ENCODE assay signal across 8 mouse cellular contexts in the genomic region with DNA sequence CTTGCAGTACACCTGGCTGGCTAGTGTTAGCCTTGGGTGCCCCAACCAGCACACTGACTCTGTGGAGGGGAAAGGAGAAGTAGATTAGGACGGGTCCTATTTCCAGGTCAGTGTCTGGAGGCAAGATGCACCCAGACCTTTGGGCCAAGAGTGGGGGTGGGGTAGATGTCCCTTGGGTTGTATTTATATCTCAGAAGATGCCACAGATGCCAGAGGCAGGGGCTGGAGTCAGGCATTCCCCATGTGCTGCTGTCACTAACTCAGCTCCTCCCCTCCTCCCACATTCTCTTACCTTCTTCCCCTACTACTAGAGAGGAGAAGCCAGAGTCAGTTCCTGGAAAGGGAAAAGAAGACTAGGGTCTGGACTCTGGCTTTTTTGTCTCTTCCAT. TPM values are rescaled to one million over a fixed set of nuclear protein-coding genes. Genes with fewer than 3 reads are reported as not detected.
A peak's percentile ranks its signal among the peaks of the same experiment; 100 is the strongest.
DNase-seq lines count a peak whose midpoint lies in the region; ATAC-seq and TF ChIP-seq lines count a peak whose summit lies in the region.

No protein-coding gene starts in this region.

- H3K4me1 ChIP-seq in liver, embryonic 11.5 days (replicated peaks; ENCODE audit: control insufficient read depth, insufficient read depth, low read length), result peaks cover 40% of the 10 kb centered on the region
- H3K4me1 ChIP-seq in heart, embryonic 12.5 days (replicated peaks), result peaks cover 85% of the 10 kb centered on the region
- peaks cover 44% of the 10 kb centered on the region for H3K4me1 ChIP-seq in liver, postnatal 0 days (ENCODE audit: insufficient read depth)
- peaks cover 8% of the 10 kb centered on the region; the same call in 1 of the 2 replicates for H3K4me1 ChIP-seq in neural tube, embryonic 15.5 days

- ATAC-seq in liver, embryonic 11.5 days (replicated peaks; ENCODE audit: low FRiP score), result no peak; the same call in 1 of the 2 replicates
- ATAC-seq in heart, embryonic 12.5 days (ENCODE audit: insufficient number of reproducible peaks, low FRiP score), result 0 out of 2 replicates have a peak, but pooled peaks have one; percentile 20
- no peak for ATAC-seq in liver, postnatal 0 days
- no peak for ATAC-seq in neural tube, embryonic 15.5 days (ENCODE audit: low FRiP score)

- DNase-seq in adrenal gland, adult 2 months, result peak; percentile 38
- no peak for DNase-seq in adrenal gland, postnatal 14 days
- DNase-seq in liver, embryonic 11.5 days (ENCODE audit: low spot score), result no peak
- DNase-seq in liver, result no peak
- no peak for DNase-seq in liver, postnatal 0 days
- DNase-seq in urinary bladder, adult 2 months (ENCODE audit: low spot score), result no peak

- H3K27me3 ChIP-seq in liver, embryonic 11.5 days (replicated peaks; ENCODE audit: control insufficient read depth, insufficient read depth, low read length), result no peaks in the 10 kb centered on the region
- no peaks in the 10 kb centered on the region for H3K27me3 ChIP-seq in heart, embryonic 12.5 days (replicated peaks)
- H3K27me3 ChIP-seq in liver, postnatal 0 days (ENCODE audit: insufficient read depth, low read length), result no peaks in the 10 kb centered on the region
- H3K27me3 ChIP-seq in neural tube, embryonic 15.5 days (replicated peaks), result no peaks in the 10 kb centered on the region

- 23% methylated on average over 1 of the region's 1 CpGs for WGBS in liver, embryonic 11.5 days
- WGBS in heart, embryonic 12.5 days, result 18% methylated on average over 1 of the region's 1 CpGs
- WGBS in liver, postnatal 0 days (ENCODE audit: insufficient replicate concordance), result 47% methylated on average over 1 of the region's 1 CpGs
- 79% methylated on average over 1 of the region's 1 CpGs for WGBS in neural tube, embryonic 15.5 days

- no peak overlapping the region for H3K4me3 ChIP-seq in liver, embryonic 11.5 days (ENCODE audit: low read depth, low read length)
- no peak overlapping the region for H3K4me3 ChIP-seq in heart, embryonic 12.5 days
- no peak overlapping the region for H3K4me3 ChIP-seq in liver, postnatal 0 days (ENCODE audit: low read depth, low read length)
- no peak overlapping the region for H3K4me3 ChIP-seq in neural tube, embryonic 15.5 days (replicated peaks)

- H3K9ac ChIP-seq in liver, embryonic 11.5 days (ENCODE audit: low read depth, low read length), result no peak overlapping the region
- peak overlapping the region; percentile 59; the same call in 1 of the 2 replicates for H3K9ac ChIP-seq in heart, embryonic 12.5 days
- H3K9ac ChIP-seq in liver, postnatal 0 days (replicated peaks), result no peak overlapping the region
- no peak overlapping the region for H3K9ac ChIP-seq in neural tube, embryonic 15.5 days (replicated peaks)

- TF ChIP-seq EP300 in liver, postnatal 0 days (IDR thresholded peaks at IDR 0.05; ENCODE audit: low read depth), result no peak

- no peak for TF ChIP-seq CTCF in liver, postnatal 0 days (IDR thresholded peaks at IDR 0.05; ENCODE audit: low read depth)

- no peaks in the 10 kb centered on the region for H3K9me3 ChIP-seq in liver, embryonic 11.5 days (ENCODE audit: control insufficient read depth, low read length)
- no peaks in the 10 kb centered on the region for H3K9me3 ChIP-seq in heart, embryonic 12.5 days (replicated peaks)
- no peaks in the 10 kb centered on the region for H3K9me3 ChIP-seq in liver, postnatal 0 days (ENCODE audit: low read length)
- H3K9me3 ChIP-seq in neural tube, embryonic 15.5 days (replicated peaks), result no peaks in the 10 kb centered on the region

- H3K36me3 ChIP-seq in liver, embryonic 11.5 days (ENCODE audit: control insufficient read depth, insufficient read depth, low read length), result peaks cover 17% of the 10 kb centered on the region
- peaks cover 54% of the 10 kb centered on the region for H3K36me3 ChIP-seq in heart, embryonic 12.5 days
- H3K36me3 ChIP-seq in liver, postnatal 0 days (replicated peaks; ENCODE audit: insufficient read depth, low read length), result peaks cover 27% of the 10 kb centered on the region
- H3K36me3 ChIP-seq in neural tube, embryonic 15.5 days, result no peaks in the 10 kb centered on the region

- H3K27ac ChIP-seq in liver, embryonic 11.5 days (ENCODE audit: low read depth, low read length), result peak overlapping the region; percentile 41; the same call in 1 of the 2 replicates
- H3K27ac ChIP-seq in heart, embryonic 12.5 days (ENCODE audit: poor library complexity, severe bottlenecking), result peak overlapping the region; percentile 99
- H3K27ac ChIP-seq in liver, postnatal 0 days (ENCODE audit: low read depth), result 0 out of 2 replicates have a peak overlapping the region, but pooled peaks have one; percentile 32
- no peak overlapping the region for H3K27ac ChIP-seq in neural tube, embryonic 15.5 days (replicated peaks)

- no peak overlapping the region for H3K4me2 ChIP-seq in liver, embryonic 11.5 days
- H3K4me2 ChIP-seq in heart, embryonic 12.5 days, result peak overlapping the region; percentile 51
- no peak overlapping the region for H3K4me2 ChIP-seq in liver, postnatal 0 days (ENCODE audit: low read depth, low read length)
- no peak overlapping the region for H3K4me2 ChIP-seq in neural tube, embryonic 15.5 days

RNA-seq across cellular contexts. Expression of a gene that starts 7.4 kb away (rescaled TPM):
- total RNA-seq in adrenal gland, adult 2 months (2021), result 10 to 100 TPM; 28.4 to 36.0 TPM
- polyA plus RNA-seq in adrenal gland, adult 2 months (2012; rRNA removed), result 28.5 and 33.7 TPM in 2 replicates
- total RNA-seq in adrenal gland, postnatal 14 days (2021), result 34.9 and 37.7 TPM in 2 replicates
- polyA plus RNA-seq in liver, embryonic 11.5 days (2014; fragmentation: Nextera tagmentation; extraction: Ambion mirVana), result 35.4 and 35.7 TPM in 2 replicates
- 111 and 115 TPM in 2 replicates for polyA plus RNA-seq in heart, embryonic 12.5 days (2016; fragmentation: Nextera tagmentation; extraction: Ambion mirVana)
- polyA plus RNA-seq in liver, postnatal 0 days (2015; fragmentation: Nextera tagmentation; extraction: Ambion mirVana), result 15.6 and 16.0 TPM in 2 replicates
- polyA plus RNA-seq in neural tube, embryonic 15.5 days (2015; fragmentation: Nextera tagmentation; extraction: Ambion mirVana), result 7.2 and 12.7 TPM in 2 replicates
- polyA plus RNA-seq in urinary bladder, adult 2 months (2012; rRNA removed), result 138 and 146 TPM in 2 replicates

RNA-seq across cellular contexts. Expression of a gene that starts 19.2 kb away (rescaled TPM):
- 10 to 100 TPM; 10.1 to 18.3 TPM for total RNA-seq in adrenal gland, adult 2 months (2021)
- polyA plus RNA-seq in adrenal gland, adult 2 months (2012; rRNA removed), result 16.7 and 17.1 TPM in 2 replicates
- total RNA-seq in adrenal gland, postnatal 14 days (2021), result 18.7 and 19.9 TPM in 2 replicates
- polyA plus RNA-seq in liver, embryonic 11.5 days (2014; fragmentation: Nextera tagmentation; extraction: Ambion mirVana), result 23.2 and 24.8 TPM in 2 replicates
- 9.2 and 10.3 TPM in 2 replicates for polyA plus RNA-seq in heart, embryonic 12.5 days (2016; fragmentation: Nextera tagmentation; extraction: Ambion mirVana)
- polyA plus RNA-seq in liver, postnatal 0 days (2015; fragmentation: Nextera tagmentation; extraction: Ambion mirVana), result 10.1 TPM in 2 replicates
- polyA plus RNA-seq in neural tube, embryonic 15.5 days (2015; fragmentation: Nextera tagmentation; extraction: Ambion mirVana), result 18.6 and 19.9 TPM in 2 replicates
- 9.9 and 15.6 TPM in 2 replicates for polyA plus RNA-seq in urinary bladder, adult 2 months (2012; rRNA removed)

RNA-seq across cellular contexts. Expression of a gene that starts 48.7 kb away (rescaled TPM):
- not detected for total RNA-seq in adrenal gland, adult 2 months (2021)
- 0.09 and 0.15 TPM in 2 replicates for polyA plus RNA-seq in adrenal gland, adult 2 months (2012; rRNA removed)
- total RNA-seq in adrenal gland, postnatal 14 days (2021), result not detected in 2 replicates
- polyA plus RNA-seq in liver, embryonic 11.5 days (2014; fragmentation: Nextera tagmentation; extraction: Ambion mirVana), result 0.49 and 0.78 TPM in 2 replicates
- polyA plus RNA-seq in heart, embryonic 12.5 days (2016; fragmentation: Nextera tagmentation; extraction: Ambion mirVana), result 0.17 and 0.29 TPM in 2 replicates
- 1.1 and 1.8 TPM in 2 replicates for polyA plus RNA-seq in liver, postnatal 0 days (2015; fragmentation: Nextera tagmentation; extraction: Ambion mirVana)
- polyA plus RNA-seq in neural tube, embryonic 15.5 days (2015; fragmentation: Nextera tagmentation; extraction: Ambion mirVana), result 0.33 and 0.60 TPM in 2 replicates
- polyA plus RNA-seq in urinary bladder, adult 2 months (2012; rRNA removed), result not detected in 2 replicates
